Mouse (Mus musculus) heart, adult 2 months (tissue): ENCODE measurements around the gene Zfp637. TPM values are rescaled to one million over a fixed set of nuclear protein-coding genes. Genes with fewer than 3 reads are reported as not detected.
"Not testable (repeated sequence)": the region's sequence is repeated elsewhere in the genome, so short reads cannot be mapped to it uniquely, and the experiment has no call there.

Experiments
- DNase-seq, 2 experiments: peaks; one replicate each; pipeline ENCODE4 v3.0.0; 2021
- H3K27ac ChIP-seq: fragments of 200-600 bp; 2 replicates; pipeline ENCODE4 v1.8.1; 2022
- H3K27me3 ChIP-seq: fragments of 200-500 bp; 2 replicates; pipeline ENCODE4 v1.6.1; 2012; ENCODE audit warnings: mild to moderate bottlenecking, low read length, inconsistent platforms, mixed read lengths; ENCODE audit not compliant: control insufficient read depth, insufficient read depth
- H3K36me3 ChIP-seq: fragments of 200-500 bp; 2 replicates; pipeline ENCODE4 v1.6.1; 2012; ENCODE audit warnings: low read length, inconsistent platforms; ENCODE audit not compliant: control insufficient read depth, insufficient read depth
- H3K4me1 ChIP-seq: fragments of 200-500 bp; 2 replicates; pipeline ENCODE4 v1.6.1; 2011; ENCODE audit warnings: low read length; ENCODE audit not compliant: control insufficient read depth, insufficient read depth
- H3K4me3 ChIP-seq: fragments of 200-600 bp; 2 replicates; pipeline ENCODE4 v1.8.1; 2022
- H3K79me2 ChIP-seq: fragments of 200-500 bp; replicated peaks from 2 replicates; pipeline ENCODE4 v1.6.1; 2012; ENCODE audit warnings: mild to moderate bottlenecking, inconsistent platforms, low read length, moderate library complexity, mixed read lengths; ENCODE audit not compliant: control insufficient read depth, insufficient read depth
- H3K9ac ChIP-seq: fragments of 200-500 bp; 2 replicates; pipeline ENCODE4 v1.6.1; 2012; ENCODE audit warnings: low read depth, mild to moderate bottlenecking, control low read depth, inconsistent platforms, low read length, mixed read lengths
- CTCF ChIP-seq: fragments of 200-600 bp; IDR thresholded peaks from 2 replicates; pipeline ENCODE4 v1.8.1; 2022; ENCODE audit warnings: antibody characterized with exemption, mild to moderate bottlenecking, moderate library complexity
- EP300 ChIP-seq: fragments of 200-500 bp; IDR thresholded peaks from 2 replicates; pipeline ENCODE4 v1.6.1; 2011; ENCODE audit warnings: low read depth, low read length, control low read depth; ENCODE audit not compliant: insufficient read depth
- POLR2A ChIP-seq: fragments of 200-500 bp; IDR thresholded peaks from 2 replicates; pipeline ENCODE4 v1.6.1; 2011; ENCODE audit warnings: mild to moderate bottlenecking, low read depth, low read length, control low read depth; ENCODE audit not compliant: insufficient read depth
- WGBS: fragments of 180-500 bp; shearing (Covaris S2); methylation state at CpG from one replicate; pipeline ENCODE4 v1.1.7; 2018; 5-methylcytosine and 5-hydroxymethylcytosine counted together
- intact Hi-C: fragments of 180-260 bp; cut with DNase I; formaldehyde crosslinking; loops from one replicate; pipeline ENCODE4 v1.15.1; 2025
- polyA plus RNA-seq: library from polyadenylated mRNA; depleted of rRNA; stranded (reverse); fragments of >200 nt; gene quantifications from 2 replicates; pipeline ENCODE4 v1.2.3, GENCODE M21; 2012
- total RNA-seq, 2 experiments: library from RNA; stranded (reverse); gene quantifications; 2 replicates each; pipeline ENCODE4 v1.2.3; 2021

The Zfp637 gene
- total and polyA plus RNA-seq, 3 experiments: 23.5 to 30.9 (median 28.4) TPM

GRCm38 (mm10) chr6:117868187-117868586 is 27.2 kb downstream of the Zfp637 start:
- DNase-seq: no peak
- Histone ChIP-seq H3K9ac (no peak overlapping the region), H3K4me3 (no peak overlapping the region), H3K4me1 (peaks cover 1% of the 10 kb centered on the region), H3K27ac (no peak overlapping the region), H3K27me3 (no peaks in the 10 kb centered on the region; the same call in none of the 2 replicates), H3K36me3 (no peaks in the 10 kb centered on the region), H3K79me2 (no peaks in the 10 kb centered on the region)
- 87% methylated on average over 8 of the region's 8 CpGs for WGBS
- intact Hi-C loops: no loop called here
- no peak for TF ChIP-seq POLR2A
- no peak for TF ChIP-seq EP300
- TF ChIP-seq CTCF: no peak

GRCm38 (mm10) chr6:117871034-117871433 is 30.1 kb downstream of the Zfp637 start:
- no peaks in the 10 kb centered on the region for H3K4me1 ChIP-seq
- no peaks in the 10 kb centered on the region for H3K79me2 ChIP-seq
- DNase-seq: no peak
- no peak overlapping the region for H3K9ac ChIP-seq
- TF ChIP-seq POLR2A (no peak), EP300 (no peak), CTCF (no peak)
- no peak overlapping the region for H3K4me3 ChIP-seq
- 69% methylated on average over 14 of the region's 14 CpGs for WGBS
- no peaks in the 10 kb centered on the region; the same call in 1 of the 2 replicates for H3K27me3 ChIP-seq
- H3K36me3 ChIP-seq: no peaks in the 10 kb centered on the region
- intact Hi-C loops: no loop called here
- no peak overlapping the region for H3K27ac ChIP-seq

GRCm38 (mm10) chr6:117873450-117873849 is 32.5 kb downstream of the Zfp637 start:
- WGBS: 80% methylated on average over 7 of the region's 7 CpGs

GRCm38 (mm10) chr6:117874621-117875281 is 33.8 kb downstream of the Zfp637 start:
- no peak for DNase-seq
- Histone ChIP-seq H3K4me3 (no peak overlapping the region), H3K36me3 (no peaks in the 10 kb centered on the region), H3K4me1 (no peaks in the 10 kb centered on the region), H3K9ac (no peak overlapping the region), H3K27me3 (no peaks in the 10 kb centered on the region; the same call in 1 of the 2 replicates), H3K79me2 (no peaks in the 10 kb centered on the region), H3K27ac (no peak overlapping the region)
- intact Hi-C loops: no loop called here
- TF ChIP-seq POLR2A (no peak), CTCF (no peak), EP300 (no peak)
- 58% methylated on average over 3 of the region's 3 CpGs for WGBS

More at GRCm38 (mm10) chr6:117873450-117873849, 32.5 kb downstream of the Zfp637 start:
- H3K4me3 ChIP-seq, H3K27ac ChIP-seq, H3K36me3 ChIP-seq, intact Hi-C loops, DNase-seq, H3K27me3 ChIP-seq, H3K79me2 ChIP-seq, H3K4me1 ChIP-seq, H3K9ac ChIP-seq: not testable (repeated sequence)

GRCm38 (mm10) chr6:117878700-117879407 is 37.9 kb downstream of the Zfp637 start:
- TF ChIP-seq EP300 (peak; percentile 68; the same call in 1 of the 2 replicates), POLR2A (peak; percentile 60; the same call in 1 of the 2 replicates), CTCF (no peak)
- 0 out of 2 replicates have a peak, but pooled peaks cover 1% of the 10 kb centered on the region for H3K4me1 ChIP-seq
- peak overlapping the region; percentile 98 for H3K27ac ChIP-seq
- 8% methylated on average over 26 of the region's 26 CpGs for WGBS
- H3K79me2 ChIP-seq: no peaks in the 10 kb centered on the region
- H3K27me3 ChIP-seq: no peaks in the 10 kb centered on the region
- H3K36me3 ChIP-seq: peaks cover 6% of the 10 kb centered on the region; the same call in 1 of the 2 replicates
- peak overlapping the region; percentile 83 for H3K4me3 ChIP-seq
- DNase-seq: no peak
- intact Hi-C loops: loop anchor here (1.0 to 2.0 kb wide), 2 partner anchors 38 kb away; partner anchors contain the start of gene Zfp637
- peak overlapping the region; percentile 90 for H3K9ac ChIP-seq

- no peaks in the 10 kb centered on the region for H3K27me3 ChIP-seq
- WGBS: under 1% methylated on average over 67 of the region's 67 CpGs
- peak overlapping the region; percentile 98 for H3K27ac ChIP-seq
- H3K4me1 ChIP-seq: 0 out of 2 replicates have a peak, but pooled peaks cover 1% of the 10 kb centered on the region
- peak overlapping the region; percentile 83 for H3K4me3 ChIP-seq
- H3K36me3 ChIP-seq: peaks cover 6% of the 10 kb centered on the region; the same call in 1 of the 2 replicates
- peak; percentile 99 for DNase-seq
- H3K79me2 ChIP-seq: no peaks in the 10 kb centered on the region
- intact Hi-C loops: loop anchor here (1.0 to 2.0 kb wide), 3 partner anchors 27 to 39 kb away; partner anchors contain the start of gene Zfp637
- TF ChIP-seq POLR2A (peak; percentile 96), CTCF (no peak; the same call in 1 of the 2 replicates), EP300 (peak; percentile 57; the same call in 1 of the 2 replicates)
- H3K9ac ChIP-seq: peak overlapping the region; percentile 90
Observed at GRCm38 (mm10) chr6:117879408-117880115, 38.6 kb downstream of the Zfp637 start.
